Mouse (Mus musculus) spleen, adult 2 months (tissue): ENCODE data around the gene Fgf9. TPM values are rescaled to one million over a fixed set of nuclear protein-coding genes. Genes with fewer than 3 reads are reported as not detected.

Experiments
- DNase-seq, 2 experiments: peaks; one replicate each; pipeline versions ENCODE4 v3.0.0 to v3.0.0-alpha.2; 2012 to 2021; ENCODE audit warnings: low spot score in 2 of 2, low read depth in 1 of 2
- H3K27ac ChIP-seq: fragments of 200-500 bp; 2 replicates; pipeline ENCODE4 v1.5.1; 2012; ENCODE audit warnings: low read length, inconsistent platforms; ENCODE audit not compliant: insufficient read depth
- H3K27me3 ChIP-seq: fragments of 200-500 bp; 2 replicates; pipeline ENCODE4 v1.6.1; 2012; ENCODE audit warnings: mild to moderate bottlenecking, moderate library complexity, low read length, inconsistent platforms; ENCODE audit not compliant: control insufficient read depth, insufficient read depth
- H3K36me3 ChIP-seq: fragments of 200-500 bp; 2 replicates; pipeline ENCODE4 v1.6.1; 2012; ENCODE audit warnings: mild to moderate bottlenecking, low read length, inconsistent platforms; ENCODE audit not compliant: control insufficient read depth, insufficient read depth
- H3K4me1 ChIP-seq: fragments of 200-500 bp; 2 replicates; pipeline ENCODE4 v1.6.1; 2011; ENCODE audit warnings: inconsistent platforms; ENCODE audit not compliant: control insufficient read depth, insufficient read depth, insufficient read length
- H3K4me3 ChIP-seq: fragments of 200-500 bp; 2 replicates; pipeline ENCODE4 v1.5.1; 2011; ENCODE audit warnings: mild to moderate bottlenecking, inconsistent platforms; ENCODE audit not compliant: insufficient read depth, insufficient read length; ENCODE audit errors: extremely low read depth
- CTCF ChIP-seq: fragments of 200-500 bp; IDR thresholded peaks from 2 replicates; pipeline ENCODE4 v1.5.1; 2011; ENCODE audit warnings: mild to moderate bottlenecking, inconsistent platforms; ENCODE audit not compliant: insufficient read depth, insufficient read length, insufficient replicate concordance; ENCODE audit errors: extremely low read depth
- POLR2A ChIP-seq: fragments of 200-500 bp; IDR thresholded peaks from 2 replicates; pipeline ENCODE4 v1.6.1; 2011; ENCODE audit warnings: low read depth, low read length, inconsistent platforms
- WGBS: fragments of 180-500 bp; shearing (Covaris S2); methylation state at CpG from one replicate; pipeline ENCODE4 v1.1.7; 2018; 5-methylcytosine and 5-hydroxymethylcytosine counted together
- polyA plus RNA-seq: library from polyadenylated mRNA; depleted of rRNA; stranded (reverse); fragments of >200 nt; gene quantifications from 2 replicates; pipeline ENCODE4 v1.2.3, GENCODE M21; 2012

Fgf9 gene
- polyA plus RNA-seq, 1 experiment = not detected

GRCm38 (mm10) chr14:58111562-58111961 lies 41.2 kb downstream of the Fgf9 start:
- Histone ChIP-seq H3K36me3 (no peaks in the 10 kb centered on the region), H3K27ac (no peak overlapping the region), H3K4me1 (no peaks in the 10 kb centered on the region), H3K27me3 (no peaks in the 10 kb centered on the region), H3K4me3 (no peak overlapping the region)
- no peak for DNase-seq
- WGBS = 94% methylated on average over 10 of the region's 10 CpGs
- TF ChIP-seq POLR2A (no peak), CTCF (no peak)

- Histone ChIP-seq H3K27ac (no peak overlapping the region), H3K4me3 (no peak overlapping the region), H3K4me1 (no peaks in the 10 kb centered on the region), H3K36me3 (no peaks in the 10 kb centered on the region), H3K27me3 (no peaks in the 10 kb centered on the region)
- no peak for TF ChIP-seq POLR2A
- no peak for TF ChIP-seq CTCF
- DNase-seq = no peak
- 65% methylated on average over 3 of the region's 3 CpGs for WGBS
Observed at GRCm38 (mm10) chr14:58112341-58112740, 42.0 kb downstream of the Fgf9 start.

DNA sequence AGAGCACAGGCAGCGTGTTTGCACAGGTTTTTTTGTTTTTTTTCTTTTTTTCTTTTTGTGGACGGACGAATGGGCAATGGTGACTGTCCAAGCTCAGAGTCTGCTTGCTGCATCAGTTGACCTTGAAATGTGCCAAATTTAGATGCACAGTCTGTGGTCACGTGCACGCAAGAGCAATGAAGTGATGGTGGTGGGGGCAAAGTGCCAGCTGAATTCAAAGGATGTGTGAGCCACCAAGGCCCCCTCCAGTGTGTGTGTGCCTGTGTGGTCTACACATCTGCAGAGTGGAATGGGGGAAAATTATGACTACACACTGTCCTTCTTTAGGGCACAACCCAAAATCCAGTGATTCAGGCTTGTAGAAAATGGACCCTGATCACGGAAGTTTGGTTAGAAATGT lies 42.8 kb downstream of the Fgf9 start:
- TF ChIP-seq POLR2A (no peak), CTCF (no peak)
- H3K27ac ChIP-seq = no peak overlapping the region
- H3K4me1 ChIP-seq = no peaks in the 10 kb centered on the region
- no peak for DNase-seq
- 58% methylated on average over 6 of the region's 6 CpGs for WGBS
- no peaks in the 10 kb centered on the region for H3K27me3 ChIP-seq
- no peak overlapping the region for H3K4me3 ChIP-seq
- no peaks in the 10 kb centered on the region for H3K36me3 ChIP-seq

DNA sequence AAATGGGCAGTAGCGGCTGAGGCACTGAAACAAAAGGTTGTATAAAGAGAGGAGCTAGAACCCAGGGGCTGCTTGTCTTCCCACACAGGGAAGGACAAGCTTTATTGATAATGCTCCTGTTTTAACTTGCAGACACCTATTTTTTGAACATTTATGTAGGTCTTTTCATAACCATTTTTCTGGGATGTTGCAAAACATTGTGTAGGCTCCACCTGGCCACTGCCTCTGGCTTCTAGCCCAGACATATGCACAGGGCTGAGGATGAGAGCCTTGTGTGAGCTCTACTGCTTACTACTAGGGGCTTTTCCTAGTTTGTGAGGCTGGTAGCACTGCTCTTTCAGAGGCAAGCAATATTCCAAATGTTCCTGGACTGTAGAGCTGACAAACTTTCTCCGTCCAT lies 43.8 kb downstream of the Fgf9 start:
- H3K36me3 ChIP-seq = no peaks in the 10 kb centered on the region
- no peaks in the 10 kb centered on the region for H3K27me3 ChIP-seq
- no peak for DNase-seq
- 88% methylated on average over 2 of the region's 2 CpGs for WGBS
- TF ChIP-seq CTCF = no peak
- no peak for TF ChIP-seq POLR2A
- no peak overlapping the region for H3K4me3 ChIP-seq
- no peaks in the 10 kb centered on the region for H3K4me1 ChIP-seq
- no peak overlapping the region for H3K27ac ChIP-seq

- no peak for DNase-seq
- no peaks in the 10 kb centered on the region for H3K27me3 ChIP-seq
- no peaks in the 10 kb centered on the region for H3K36me3 ChIP-seq
- TF ChIP-seq CTCF = no peak
- TF ChIP-seq POLR2A = no peak
- H3K27ac ChIP-seq = no peak overlapping the region
- H3K4me1 ChIP-seq = no peaks in the 10 kb centered on the region
- H3K4me3 ChIP-seq = no peak overlapping the region
Observed at GRCm38 (mm10) chr14:58124625-58125024, 54.3 kb downstream of the Fgf9 start.

DNA sequence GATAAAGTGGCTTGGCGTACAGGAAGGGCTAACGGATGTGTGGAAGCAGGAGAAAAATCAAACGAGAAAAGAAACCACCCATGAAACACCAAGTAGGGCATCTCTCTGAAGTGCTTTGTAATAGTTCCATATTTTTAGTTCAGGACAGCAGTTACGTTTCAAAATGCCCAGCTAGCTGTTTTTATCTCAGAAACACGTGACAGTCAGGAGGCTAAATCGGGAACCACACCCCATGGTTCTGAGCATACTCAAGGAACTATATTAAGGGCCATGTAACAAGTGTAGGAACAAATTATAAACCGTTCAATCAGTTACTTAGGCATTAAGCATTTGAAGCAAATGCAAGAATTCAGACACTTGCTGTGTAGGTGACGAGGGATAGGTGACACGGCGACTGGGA lies 56.2 kb downstream of the Fgf9 start:
- Histone ChIP-seq H3K36me3 (no peaks in the 10 kb centered on the region), H3K4me3 (no peak overlapping the region), H3K4me1 (no peaks in the 10 kb centered on the region), H3K27me3 (no peaks in the 10 kb centered on the region), H3K27ac (no peak overlapping the region)
- TF ChIP-seq POLR2A (no peak), CTCF (no peak)
- no peak for DNase-seq
- WGBS = 84% methylated on average over 10 of the region's 10 CpGs

DNA sequence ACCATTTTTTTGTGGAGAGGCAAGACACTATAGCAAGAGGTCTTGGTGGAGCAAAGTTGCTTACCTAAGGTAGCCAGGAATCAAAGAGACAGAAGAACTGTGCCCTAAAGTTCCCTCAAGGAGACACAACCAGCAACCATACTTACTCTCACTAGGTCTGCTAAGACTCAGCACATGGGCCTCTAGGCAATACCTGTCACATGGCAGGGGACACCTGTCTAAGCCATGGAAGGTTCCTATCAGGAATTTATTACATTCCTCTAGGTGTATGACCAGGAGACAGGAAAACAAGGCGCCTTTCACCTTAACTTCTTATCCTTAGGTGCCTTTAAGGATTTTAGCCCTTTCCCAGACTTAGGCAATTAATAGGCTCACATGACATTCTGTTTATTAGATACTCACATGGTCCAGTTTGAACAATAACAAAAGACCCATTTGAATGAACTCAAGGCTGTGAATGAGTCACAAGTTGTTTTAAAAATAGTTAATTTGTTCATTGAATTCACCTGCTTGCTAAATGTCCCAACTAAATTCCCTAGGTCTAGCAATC lies 69.2 kb downstream of the Fgf9 start:
- TF ChIP-seq CTCF = no peak
- TF ChIP-seq POLR2A = no peak
- no peaks in the 10 kb centered on the region for H3K27me3 ChIP-seq
- no peak overlapping the region for H3K27ac ChIP-seq
- no peak overlapping the region for H3K4me3 ChIP-seq
- no peaks in the 10 kb centered on the region for H3K36me3 ChIP-seq
- WGBS = 92% methylated on average over 1 of the region's 1 CpGs
- H3K4me1 ChIP-seq = no peaks in the 10 kb centered on the region
- no peak for DNase-seq

DNA sequence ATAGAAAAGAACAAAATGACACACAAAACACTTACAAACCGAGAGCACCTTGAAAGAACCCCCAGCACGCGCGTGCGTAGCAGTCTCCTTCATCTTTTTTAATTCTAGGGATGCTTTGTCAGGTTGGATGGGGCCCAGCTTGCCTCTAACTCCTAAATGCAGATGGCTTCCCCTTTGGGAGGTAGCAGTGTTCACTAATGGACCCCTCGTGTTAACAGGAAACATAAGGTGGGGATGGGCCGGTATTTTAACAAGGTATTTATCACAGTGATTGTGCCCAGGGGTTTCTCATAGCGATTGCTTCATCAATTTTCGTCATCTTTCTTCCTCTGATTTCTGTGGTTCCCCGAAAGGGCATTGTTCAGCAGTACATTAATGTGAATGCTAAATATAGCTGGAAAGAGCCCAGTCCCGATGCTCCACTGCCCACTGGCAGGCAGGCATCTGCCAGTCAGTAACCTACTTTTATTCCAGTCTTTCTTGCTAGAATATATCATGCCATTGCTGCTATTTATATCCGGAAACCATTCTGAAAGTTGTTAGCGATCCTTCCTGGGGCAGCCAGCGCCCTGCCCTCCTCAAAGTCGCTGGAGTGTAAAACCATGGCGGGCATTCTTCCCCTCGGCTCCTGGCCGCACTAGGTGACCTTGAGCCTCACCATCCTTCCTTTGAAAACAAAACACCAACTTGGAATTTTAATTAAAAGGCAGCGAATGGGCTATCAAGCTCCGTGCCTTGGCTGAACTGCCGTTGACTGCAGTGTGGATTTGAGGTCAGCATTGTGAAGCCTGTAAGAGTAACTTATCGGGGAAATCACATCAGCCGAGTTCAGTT lies 79.5 kb downstream of the Fgf9 start:
- 78% methylated on average over 23 of the region's 23 CpGs for WGBS

More for the DNA sequence above, 79.5 kb downstream of the Fgf9 start:
- no peak overlapping the region for H3K4me3 ChIP-seq
- H3K27me3 ChIP-seq = no peaks in the 10 kb centered on the region
- no peaks in the 10 kb centered on the region for H3K36me3 ChIP-seq
- no peaks in the 10 kb centered on the region for H3K4me1 ChIP-seq
- TF ChIP-seq POLR2A = no peak
- TF ChIP-seq CTCF = no peak
- no peak overlapping the region for H3K27ac ChIP-seq
- DNase-seq = no peak
